Comparison of ENCODE assay signal across 9 mouse cellular contexts in genomic region chr9:113645153-113645836, GRCm38 (mm10).
DNase-seq lines count a peak whose midpoint lies in the region; ATAC-seq lines count a peak whose summit lies in the region.
"Had no signal": no experiment of that assay in that cellular context is flagged by ENCODE, and none has a peak within 500 bp of the region (broad histone marks: within the 10 kb centered on the region; RNA-seq: fewer than 3 reads in every experiment).

No protein-coding gene starts in this region.

- 26% methylated on average over 9 of the region's 11 CpGs for WGBS in forebrain, embryonic 13.5 days
- WGBS in hindbrain, embryonic 12.5 days, result 22% methylated on average over 7 of the region's 11 CpGs

- no peaks in the 10 kb centered on the region for H3K4me1 ChIP-seq in forebrain, embryonic 13.5 days
- H3K4me1 ChIP-seq in hindbrain, embryonic 12.5 days, result peaks cover 4% of the 10 kb centered on the region; the same call in 1 of the 2 replicates

- peak; percentile 76 for ATAC-seq in forebrain, embryonic 13.5 days
- ATAC-seq in hindbrain, embryonic 12.5 days (ENCODE audit: low FRiP score), result peak; percentile 36; the same call in 1 of the 2 replicates

- no peak overlapping the region for H3K9ac ChIP-seq in forebrain, embryonic 13.5 days
- H3K9ac ChIP-seq in hindbrain, embryonic 12.5 days, result no peak overlapping the region

- no peaks in the 10 kb centered on the region for H3K36me3 ChIP-seq in forebrain, embryonic 13.5 days (ENCODE audit: poor library complexity, severe bottlenecking)
- no peaks in the 10 kb centered on the region for H3K36me3 ChIP-seq in hindbrain, embryonic 12.5 days

- H3K27me3 ChIP-seq in forebrain, embryonic 13.5 days, result no peaks in the 10 kb centered on the region
- no peaks in the 10 kb centered on the region for H3K27me3 ChIP-seq in hindbrain, embryonic 12.5 days
- H3K27me3 ChIP-seq: megakaryocyte, embryonic 14.5 days had no signal

- no peak overlapping the region for H3K27ac ChIP-seq in forebrain, embryonic 13.5 days
- H3K27ac ChIP-seq in hindbrain, embryonic 12.5 days, result no peak overlapping the region

- H3K9me3 ChIP-seq in forebrain, embryonic 13.5 days (replicated peaks), result 0 out of 2 replicates have a peak, but pooled peaks cover 2% of the 10 kb centered on the region
- H3K9me3 ChIP-seq in hindbrain, embryonic 12.5 days (replicated peaks), result no peaks in the 10 kb centered on the region

- peak; percentile 42 to 84 for DNase-seq in adrenal gland, adult (ENCODE audit: inconsistent age in 2 of 2, low spot score in 1 of 2)
- DNase-seq in adrenal gland, postnatal 4 days (ENCODE audit: low spot score in 2 of 2), result no peak
- peak; percentile 21 for DNase-seq in c-Kit-positive CD71-positive TER-119-negative erythroid progenitor cells, embryonic 14.5 days (ENCODE audit: low read depth)
- peak; percentile 76 to 79 for DNase-seq in layer of hippocampus, postnatal 14 days (ENCODE audit: low spot score in 2 of 2)
- peak; percentile 78 for DNase-seq in mesoderm, embryonic 11.5 days (ENCODE audit: low read depth, low spot score)
- peak; percentile 84 for DNase-seq in right cerebral cortex, postnatal 4 days

- H3K4me3 ChIP-seq in forebrain, embryonic 13.5 days, result no peak overlapping the region
- H3K4me3 ChIP-seq in hindbrain, embryonic 12.5 days, result no peak overlapping the region
- H3K4me3 ChIP-seq: megakaryocyte, embryonic 14.5 days had no signal

- H3K4me2 ChIP-seq in forebrain, embryonic 13.5 days, result no peak overlapping the region
- no peak overlapping the region for H3K4me2 ChIP-seq in hindbrain, embryonic 12.5 days (replicated peaks)

Comparison
In these comparisons a context has a peak if more than half of its experiments do, and no peak if none do; other contexts are left out.
1. DNase-seq: peak in adrenal gland, adult (2 of 2), c-Kit-positive CD71-positive TER-119-negative erythroid progenitor cells, embryonic 14.5 days (single experiment), layer of hippocampus, postnatal 14 days (2 of 2), mesoderm, embryonic 11.5 days (single experiment) and right cerebral cortex, postnatal 4 days (single experiment); none in adrenal gland, postnatal 4 days (0 of 2).